Comparison of ENCODE assay signal across 24 mouse cellular contexts in genomic region chr19:47929043-47929442, GRCm38 (mm10). TPM values are rescaled to one million over a fixed set of nuclear protein-coding genes. Genes with fewer than 3 reads are reported as not detected.
DNase-seq lines count a peak whose midpoint lies in the region; ATAC-seq and TF ChIP-seq lines count a peak whose summit lies in the region.
"Had no signal": no experiment of that assay in that cellular context is flagged by ENCODE, and none has a peak within 500 bp of the region (broad histone marks: within the 10 kb centered on the region; RNA-seq: fewer than 3 reads in every experiment).

No protein-coding gene starts in this region.

- ATAC-seq in hindbrain, embryonic 16.5 days, result peak; percentile 6; the same call in 1 of the 2 replicates
- no peak for ATAC-seq in hindbrain, postnatal 0 days
- ATAC-seq in forebrain, embryonic 16.5 days, result no peak

- DNase-seq in hindbrain, postnatal 0 days (ENCODE audit: low spot score), result no peak
- peak; percentile 25 for DNase-seq in embryonic facial prominence, embryonic 10.5 days (ENCODE audit: low spot score)
- peak; percentile 67 for DNase-seq in lung, adult 2 months
- peak; percentile 87 for DNase-seq in lung, postnatal 36 days
- DNase-seq in adrenal gland, adult 2 months, result no peak
- DNase-seq in cerebellum, adult 11-12 months, result no peak
- DNase-seq: adrenal gland, adult 8-10 months; cerebellum, adult 11 months; cerebellum, postnatal 36 days; gastrocnemius, postnatal 25 days; heart, postnatal 14 days; kidney, adult 18-20 months; liver, embryonic 13.5 days; midbrain, embryonic 14.5 days; thymus, adult 18-20 months had no signal

- TF ChIP-seq CTCF in hindbrain, postnatal 0 days (IDR thresholded peaks at IDR 0.05; ENCODE audit: low read depth), result no peak
- no peak for TF ChIP-seq CTCF in lung, adult 2 months (IDR thresholded peaks at IDR 0.05; ENCODE audit: insufficient read depth, low read length)

- no peaks in the 10 kb centered on the region for H3K36me3 ChIP-seq in hindbrain, embryonic 16.5 days (ENCODE audit: control insufficient read depth, insufficient read depth, low read length)
- H3K36me3 ChIP-seq in hindbrain, postnatal 0 days (ENCODE audit: insufficient read depth, low read length), result no peaks in the 10 kb centered on the region
- no peaks in the 10 kb centered on the region for H3K36me3 ChIP-seq in embryonic facial prominence, embryonic 10.5 days (replicated peaks)
- no peaks in the 10 kb centered on the region for H3K36me3 ChIP-seq in forebrain, embryonic 16.5 days (ENCODE audit: control insufficient read depth, insufficient read depth)
- H3K36me3 ChIP-seq: embryonic facial prominence, embryonic 12.5 days; liver, embryonic 13.5 days had no signal

- H3K9ac ChIP-seq in hindbrain, embryonic 16.5 days (ENCODE audit: low read depth, low read length), result no peak overlapping the region
- H3K9ac ChIP-seq in hindbrain, postnatal 0 days (replicated peaks; ENCODE audit: low read length), result no peak overlapping the region
- no peak overlapping the region for H3K9ac ChIP-seq in forebrain, embryonic 16.5 days (replicated peaks; ENCODE audit: low read depth, low read length)
- H3K9ac ChIP-seq: embryonic facial prominence, embryonic 12.5 days; liver, embryonic 13.5 days had no signal

- H3K9me3 ChIP-seq in hindbrain, embryonic 16.5 days (ENCODE audit: control insufficient read depth, low read length), result no peaks in the 10 kb centered on the region
- H3K9me3 ChIP-seq in hindbrain, postnatal 0 days (ENCODE audit: low read length), result no peaks in the 10 kb centered on the region
- peaks cover 2% of the 10 kb centered on the region; the same call in 1 of the 2 replicates for H3K9me3 ChIP-seq in embryonic facial prominence, embryonic 10.5 days
- H3K9me3 ChIP-seq in forebrain, embryonic 16.5 days (ENCODE audit: control insufficient read depth, low read length), result no peaks in the 10 kb centered on the region
- H3K9me3 ChIP-seq: embryonic facial prominence, embryonic 12.5 days; liver, embryonic 13.5 days had no signal

- TF ChIP-seq POLR2A in lung, adult 2 months (IDR thresholded peaks at IDR 0.05; ENCODE audit: borderline replicate concordance, extremely low read depth, low read depth, low read length), result no peak

- WGBS in hindbrain, embryonic 16.5 days, result 77% methylated on average over 4 of the region's 4 CpGs
- WGBS in hindbrain, postnatal 0 days, result 78% methylated on average over 4 of the region's 4 CpGs
- WGBS in embryonic facial prominence, embryonic 10.5 days, result 77% methylated on average over 4 of the region's 4 CpGs
- WGBS in lung, adult 2 months, result 75% methylated on average over 4 of the region's 4 CpGs
- WGBS in forebrain, embryonic 16.5 days, result 97% methylated on average over 4 of the region's 4 CpGs

- no peak overlapping the region for H3K4me2 ChIP-seq in hindbrain, embryonic 16.5 days (ENCODE audit: low read length)
- H3K4me2 ChIP-seq in hindbrain, postnatal 0 days (ENCODE audit: low read depth, low read length), result no peak overlapping the region
- H3K4me2 ChIP-seq in forebrain, embryonic 16.5 days (ENCODE audit: low read length), result no peak overlapping the region
- H3K4me2 ChIP-seq: embryonic facial prominence, embryonic 12.5 days; heart, embryonic 11.5 days; liver, embryonic 13.5 days had no signal

- no peak overlapping the region for H3K4me3 ChIP-seq in hindbrain, embryonic 16.5 days (ENCODE audit: low read length)
- H3K4me3 ChIP-seq in hindbrain, postnatal 0 days (ENCODE audit: low read length), result no peak overlapping the region
- H3K4me3 ChIP-seq in embryonic facial prominence, embryonic 10.5 days, result no peak overlapping the region
- no peak overlapping the region for H3K4me3 ChIP-seq in lung, adult 2 months (replicated peaks; ENCODE audit: extremely low read depth, low read depth, low read length)
- H3K4me3 ChIP-seq in forebrain, embryonic 16.5 days (replicated peaks; ENCODE audit: low read length), result no peak overlapping the region
- H3K4me3 ChIP-seq: embryonic facial prominence, embryonic 12.5 days; liver, embryonic 13.5 days; myocyte had no signal

- H3K27me3 ChIP-seq in hindbrain, embryonic 16.5 days (replicated peaks; ENCODE audit: control insufficient read depth, insufficient read depth, low read length), result no peaks in the 10 kb centered on the region
- H3K27me3 ChIP-seq in hindbrain, postnatal 0 days (ENCODE audit: insufficient read depth, low read length), result no peaks in the 10 kb centered on the region
- H3K27me3 ChIP-seq in embryonic facial prominence, embryonic 10.5 days (replicated peaks; ENCODE audit: low read depth, poor library complexity, severe bottlenecking), result no peaks in the 10 kb centered on the region
- no peaks in the 10 kb centered on the region for H3K27me3 ChIP-seq in forebrain, embryonic 16.5 days (replicated peaks; ENCODE audit: control insufficient read depth, insufficient read depth, low read length)
- H3K27me3 ChIP-seq: embryonic facial prominence, embryonic 12.5 days; liver, embryonic 13.5 days had no signal

- H3K27ac ChIP-seq in hindbrain, embryonic 16.5 days (ENCODE audit: low read depth, low read length), result no peak overlapping the region
- no peak overlapping the region for H3K27ac ChIP-seq in hindbrain, postnatal 0 days
- no peak overlapping the region for H3K27ac ChIP-seq in embryonic facial prominence, embryonic 10.5 days (replicated peaks)
- no peak overlapping the region for H3K27ac ChIP-seq in forebrain, embryonic 16.5 days (ENCODE audit: low read length)
- H3K27ac ChIP-seq: embryonic facial prominence, embryonic 12.5 days; liver, embryonic 13.5 days had no signal

- H3K4me1 ChIP-seq in hindbrain, embryonic 16.5 days (ENCODE audit: control insufficient read depth, insufficient read depth, low read depth, low read length), result no peaks in the 10 kb centered on the region
- H3K4me1 ChIP-seq in hindbrain, postnatal 0 days (ENCODE audit: insufficient read depth, low read length), result no peaks in the 10 kb centered on the region
- 0 out of 2 replicates have a peak, but pooled peaks cover 2% of the 10 kb centered on the region for H3K4me1 ChIP-seq in embryonic facial prominence, embryonic 10.5 days
- H3K4me1 ChIP-seq in lung, adult 2 months (ENCODE audit: control insufficient read depth, insufficient read depth, low read length), result 0 out of 2 replicates have a peak, but pooled peaks cover 2% of the 10 kb centered on the region
- H3K4me1 ChIP-seq in forebrain, embryonic 16.5 days (replicated peaks; ENCODE audit: control insufficient read depth, insufficient read depth, low read length), result no peaks in the 10 kb centered on the region
- H3K4me1 ChIP-seq: embryonic facial prominence, embryonic 12.5 days; liver, embryonic 13.5 days had no signal

RNA-seq across cellular contexts. Expression of gene Cfap58, which starts 8.4 kb away (rescaled TPM):
- 0.60 and 0.88 TPM in 2 replicates for polyA plus RNA-seq in hindbrain, embryonic 16.5 days (2015; fragmentation: Nextera tagmentation; extraction: Ambion mirVana)
- 0.26 TPM in 1 of 2 replicates, not detected in the other for total RNA-seq in hindbrain, postnatal 0 days (2014; rRNA removed)
- 0.68 TPM in 2 replicates for polyA plus RNA-seq in hindbrain, postnatal 0 days (2015; fragmentation: Nextera tagmentation; extraction: Ambion mirVana)
- polyA plus RNA-seq in embryonic facial prominence, embryonic 10.5 days (2016; fragmentation: Nextera tagmentation; extraction: Ambion mirVana), result not detected in 2 replicates
- polyA plus RNA-seq in lung, adult 2 months (2012; rRNA removed), result 0.38 and 0.92 TPM in 2 replicates
- polyA plus RNA-seq in forebrain, embryonic 16.5 days (2015; fragmentation: Nextera tagmentation; extraction: Ambion mirVana), result 0.27 and 0.33 TPM in 2 replicates
- not detected for total RNA-seq in adrenal gland, adult 2 months (2021)
- not detected in 2 replicates for polyA plus RNA-seq in adrenal gland, adult 2 months (2012; rRNA removed)
- total RNA-seq: gastrocnemius, postnatal 25 days; megakaryocyte, adult 5-6 weeks; MEL had no signal
- polyA plus RNA-seq: embryonic facial prominence, embryonic 12.5 days; forebrain, embryonic 11.5 days; liver, embryonic 13.5 days; myocyte; small intestine, adult 2 months had no signal

RNA-seq across cellular contexts. Expression of gene Itprip, which starts 9.9 kb away (rescaled TPM):
- 4.4 and 4.9 TPM in 2 replicates for polyA plus RNA-seq in hindbrain, embryonic 16.5 days (2015; fragmentation: Nextera tagmentation; extraction: Ambion mirVana)
- 6.6 and 7.2 TPM in 2 replicates for total RNA-seq in hindbrain, postnatal 0 days (2014; rRNA removed)
- 2.7 and 3.1 TPM in 2 replicates for polyA plus RNA-seq in hindbrain, postnatal 0 days (2015; fragmentation: Nextera tagmentation; extraction: Ambion mirVana)
- 19.9 and 21.4 TPM in 2 replicates for polyA plus RNA-seq in embryonic facial prominence, embryonic 10.5 days (2016; fragmentation: Nextera tagmentation; extraction: Ambion mirVana)
- 17.8 and 22.0 TPM in 2 replicates for polyA plus RNA-seq in lung, adult 2 months (2012; rRNA removed)
- 6.9 and 7.2 TPM in 2 replicates for polyA plus RNA-seq in forebrain, embryonic 16.5 days (2015; fragmentation: Nextera tagmentation; extraction: Ambion mirVana)
- 10 to 100 TPM; 18.5 to 19.0 TPM for total RNA-seq in adrenal gland, adult 2 months (2021)
- 9.8 and 12.8 TPM in 2 replicates for polyA plus RNA-seq in adrenal gland, adult 2 months (2012; rRNA removed)

RNA-seq across cellular contexts. Expression of gene Cfap43, which starts 10.0 kb away (rescaled TPM):
- polyA plus RNA-seq in hindbrain, embryonic 16.5 days (2015; fragmentation: Nextera tagmentation; extraction: Ambion mirVana), result 2.9 and 3.0 TPM in 2 replicates
- total RNA-seq in hindbrain, postnatal 0 days (2014; rRNA removed), result 1.8 and 2.8 TPM in 2 replicates
- polyA plus RNA-seq in hindbrain, postnatal 0 days (2015; fragmentation: Nextera tagmentation; extraction: Ambion mirVana), result 2.8 and 4.7 TPM in 2 replicates
- 0.02 and 0.08 TPM in 2 replicates for polyA plus RNA-seq in embryonic facial prominence, embryonic 10.5 days (2016; fragmentation: Nextera tagmentation; extraction: Ambion mirVana)
- 7.0 and 7.1 TPM in 2 replicates for polyA plus RNA-seq in lung, adult 2 months (2012; rRNA removed)
- 0.63 and 1.1 TPM in 2 replicates for polyA plus RNA-seq in forebrain, embryonic 16.5 days (2015; fragmentation: Nextera tagmentation; extraction: Ambion mirVana)
- not detected for total RNA-seq in adrenal gland, adult 2 months (2021)
- 0.06 TPM in 1 of 2 replicates, not detected in the other for polyA plus RNA-seq in adrenal gland, adult 2 months (2012; rRNA removed)
- total RNA-seq: adrenal gland, adult 8-10 months; gastrocnemius, postnatal 25 days had no signal
- polyA plus RNA-seq: heart, embryonic 11.5 days; small intestine, adult 2 months had no signal

Comparison
In these comparisons a context has a peak if more than half of its experiments do, and no peak if none do; other contexts are left out.
1. DNase-seq: peak in embryonic facial prominence, embryonic 10.5 days (single experiment), lung, adult 2 months (single experiment) and lung, postnatal 36 days (single experiment); none in hindbrain, postnatal 0 days (single experiment), adrenal gland, adult 2 months (single experiment) and cerebellum, adult 11-12 months (single experiment).